Mouse (Mus musculus) frontal cortex, postnatal 10 days (tissue): Measurements from ENCODE around the gene Rho.

ENCODE experiments used
- DNase-seq, 2 experiments: peaks; one replicate each; pipeline ENCODE4 v3.0.0; 2022; ENCODE audit warnings: low spot score in 2 of 2, mixed read lengths in 1 of 2

The Rho gene

DNA sequence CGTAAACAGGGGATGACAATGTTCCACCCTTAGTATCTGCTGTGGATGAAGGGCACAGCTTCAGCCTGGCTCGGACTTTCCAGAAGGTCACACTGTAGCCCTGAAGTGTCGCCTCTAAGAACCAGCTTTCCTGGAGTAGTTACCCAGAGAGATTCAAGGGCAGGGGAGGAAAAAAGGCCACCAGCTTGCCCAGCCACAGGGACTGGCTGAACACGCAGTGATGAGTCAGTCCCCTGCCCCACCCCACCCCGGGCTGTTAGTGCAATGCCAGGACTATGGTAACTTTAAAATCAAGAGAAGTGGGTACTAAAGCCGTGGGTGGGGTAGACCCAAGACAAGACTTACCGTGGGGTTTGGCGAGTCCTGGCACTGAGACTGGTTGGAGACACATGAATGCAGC is 44.1 kb downstream of the Rho start:
- no peak for DNase-seq

GRCm38 (mm10) chr6:115977810-115978209 is 46.3 kb downstream of the Rho start:
- DNase-seq = no peak

GRCm38 (mm10) chr6:115978596-115978995 is 47.0 kb downstream of the Rho start:
- no peak for DNase-seq

DNA sequence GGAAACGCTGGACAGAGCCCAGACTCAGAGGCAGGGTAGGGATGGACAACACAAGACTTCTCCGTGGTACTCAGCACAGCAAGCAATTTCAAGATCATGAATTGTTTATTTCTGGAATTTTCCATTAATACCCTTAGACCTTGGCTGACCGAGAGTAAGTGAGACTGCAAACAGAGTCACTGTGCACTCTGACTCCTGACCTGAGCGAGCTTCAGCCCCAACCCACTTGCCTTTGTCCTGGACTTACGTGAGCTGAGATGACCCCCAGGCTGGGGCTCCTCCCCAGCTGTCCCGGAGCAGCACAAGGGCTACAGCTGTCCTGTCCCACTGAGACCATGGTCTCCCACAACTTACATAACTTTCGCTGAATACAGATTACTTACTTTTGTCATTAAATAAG is 51.3 kb downstream of the Rho start:
- DNase-seq = no peak

DNA sequence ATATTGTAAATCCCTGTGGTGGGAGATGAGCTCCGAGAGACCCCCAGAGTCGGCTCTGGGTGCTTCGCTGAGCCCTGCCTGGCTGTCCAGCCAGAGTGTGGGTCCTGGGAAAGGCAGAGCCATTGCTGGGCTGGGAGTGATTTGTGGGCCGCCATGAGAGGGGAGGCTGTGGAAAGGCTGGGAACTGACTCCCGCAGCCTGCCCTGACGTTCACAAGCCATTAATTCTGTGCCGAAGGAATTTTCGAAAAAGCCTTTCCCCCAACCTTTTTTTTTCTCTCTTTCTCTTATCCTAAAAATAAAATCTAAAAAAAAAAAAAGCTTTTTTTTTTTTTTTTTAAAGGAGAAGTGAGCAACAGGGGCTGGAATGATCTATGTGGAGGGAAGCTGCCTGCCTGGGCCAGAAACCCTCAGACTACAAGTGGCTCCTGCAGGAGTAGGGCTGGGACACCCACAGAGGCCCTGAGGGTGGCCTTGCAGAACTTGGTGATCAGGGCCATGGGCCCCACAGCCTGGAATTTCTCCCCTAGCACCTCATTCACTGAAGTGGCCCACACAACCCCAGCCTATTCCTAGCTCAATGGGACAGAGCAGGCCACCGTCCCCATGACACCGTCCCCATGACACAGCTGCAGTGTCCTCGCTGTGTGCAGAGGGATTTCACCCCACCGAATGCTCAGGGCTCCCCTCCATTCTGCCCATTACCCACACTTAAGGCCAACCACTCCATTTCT is 51.9 kb downstream of the Rho start:
- no peak for DNase-seq

DNA sequence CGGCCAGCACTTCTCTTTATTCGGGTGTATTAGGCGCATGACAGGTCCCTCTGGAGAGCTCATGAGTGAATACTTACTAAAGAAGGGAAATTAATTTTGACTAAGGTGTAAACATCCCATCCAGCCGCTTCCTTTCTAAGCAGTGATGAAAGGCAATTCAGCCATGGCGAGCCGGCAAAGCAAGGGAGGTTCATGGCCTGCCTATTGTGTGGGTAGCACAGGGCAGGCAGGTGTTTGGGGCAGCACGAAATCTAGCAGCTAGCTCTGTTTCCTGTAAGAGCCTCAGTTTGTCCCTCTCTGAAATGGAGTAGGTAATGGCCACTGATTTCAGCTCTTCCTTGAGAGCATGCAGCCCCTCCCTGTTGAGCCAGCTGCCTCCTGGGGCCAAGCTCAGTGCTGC is 53.0 kb downstream of the Rho start:
- no peak for DNase-seq

DNA sequence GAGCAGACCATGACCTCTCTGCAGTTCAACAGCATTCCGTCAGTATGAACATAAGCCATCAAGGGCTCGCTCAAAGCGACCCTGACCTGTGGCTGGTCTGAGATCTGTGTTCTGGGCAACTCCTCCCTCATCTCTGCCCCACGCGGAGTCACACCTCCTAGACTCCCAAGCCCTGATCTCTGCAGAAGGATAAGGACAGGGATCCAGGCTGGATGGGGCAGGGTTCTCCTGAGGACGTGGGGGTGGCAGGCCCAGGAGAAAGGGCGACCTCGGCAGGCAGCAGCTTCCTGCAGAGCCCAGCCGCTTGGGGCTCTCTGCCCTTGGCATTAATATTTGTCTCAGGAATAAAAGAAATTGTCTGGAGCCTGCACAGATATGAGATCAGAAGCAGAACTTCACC is 54.1 kb downstream of the Rho start:
- DNase-seq = no peak

- DNase-seq = no peak
These were observed 55.0 kb downstream of the Rho start for GRCm38 (mm10) chr6:115986472-115987095.

- no peak for DNase-seq
These were observed 55.7 kb downstream of the Rho start for GRCm38 (mm10) chr6:115987096-115987747.

DNA sequence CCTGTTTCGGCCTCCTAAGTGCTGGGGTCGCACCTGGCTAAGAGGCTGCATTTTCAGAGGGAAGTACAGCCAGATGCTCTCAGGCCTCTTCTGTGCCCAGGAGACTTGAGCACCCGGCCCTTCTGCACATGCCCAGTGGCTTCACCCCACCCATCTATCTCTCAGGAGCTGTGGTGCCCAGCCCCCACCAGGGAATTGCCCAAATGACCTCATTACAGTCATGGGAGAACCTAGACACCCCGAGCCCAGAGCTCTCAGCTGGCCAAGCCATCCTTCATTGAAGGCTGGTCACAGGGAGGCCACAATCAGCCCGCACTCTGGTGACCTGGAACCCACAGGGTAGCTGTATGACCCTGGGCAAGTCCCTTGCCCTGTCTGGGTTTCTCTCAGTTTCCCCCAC is 57.5 kb downstream of the Rho start:
- no peak for DNase-seq

GRCm38 (mm10) chr6:115989607-115990006 is 58.1 kb downstream of the Rho start:
- no peak for DNase-seq
